Mouse (Mus musculus) stomach, embryonic 16.5 days (tissue): ENCODE results near the gene Dnase1l1. TPM values are rescaled to one million over a fixed set of nuclear protein-coding genes. Genes with fewer than 3 reads are reported as not detected.

Experiments used
- ATAC-seq: fragments of 200-750 bp; cut with Nextera tagmentation; 2 replicates; pipeline ENCODE4 v1.8.0; 2017; ENCODE audit warnings: moderate number of reproducible peaks, moderate TSS enrichment; ENCODE audit not compliant: insufficient read depth, low FRiP score
- H3K27ac ChIP-seq: fragments of 300-500 bp; sonication (generic); 2 replicates; pipeline ENCODE4 v1.5.1; 2014; ENCODE audit warnings: low read length
- H3K27me3 ChIP-seq: fragments of 300-500 bp; sonication (generic); 2 replicates; pipeline ENCODE4 v1.6.1; 2014; ENCODE audit warnings: low read length, control low read depth, mixed read lengths; ENCODE audit not compliant: control insufficient read depth, insufficient read depth
- H3K36me3 ChIP-seq: fragments of 300-500 bp; sonication (generic); 2 replicates; pipeline ENCODE4 v1.6.1; 2014; ENCODE audit warnings: low read length; ENCODE audit not compliant: control insufficient read depth, insufficient read depth
- H3K4me1 ChIP-seq: fragments of 300-500 bp; sonication (generic); 2 replicates; pipeline ENCODE4 v1.6.1; 2014; ENCODE audit warnings: low read length, control low read depth, mixed read lengths; ENCODE audit not compliant: control insufficient read depth, insufficient read depth
- H3K4me2 ChIP-seq: fragments of 300-500 bp; sonication (generic); 2 replicates; pipeline ENCODE4 v1.6.1; 2014; ENCODE audit warnings: low read depth, low read length, mixed read lengths
- H3K4me3 ChIP-seq: fragments of 300-500 bp; sonication (generic); replicated peaks from 2 replicates; pipeline ENCODE4 v1.5.1; 2014; ENCODE audit warnings: mild to moderate bottlenecking, low read length
- H3K9ac ChIP-seq: fragments of 300-500 bp; sonication (generic); 2 replicates; pipeline ENCODE4 v1.6.1; 2014; ENCODE audit warnings: low read length
- H3K9me3 ChIP-seq: fragments of 300-500 bp; sonication (generic); replicated peaks from 2 replicates; pipeline ENCODE4 v1.6.1; 2016; ENCODE audit warnings: low read length, control low read depth; ENCODE audit not compliant: control insufficient read depth
- WGBS: fragments of 180-500 bp; shearing (Covaris S2); extraction: QIAGEN DNeasy Blood & Tissue Kit; methylation state at CpG from one replicate; pipeline ENCODE4 v1.1.7; 2014; 5-methylcytosine and 5-hydroxymethylcytosine counted together
- polyA plus RNA-seq: library from polyadenylated mRNA; unstranded; fragments of >200 nt; fragmentation: Nextera tagmentation; extraction: Ambion mirVana; gene quantifications from 2 replicates; pipeline ENCODE4 v1.2.1, GENCODE M21; 2015

The Dnase1l1 gene
- polyA plus RNA-seq, 1 experiment from 2014 or later: 14.8 TPM

DNA sequence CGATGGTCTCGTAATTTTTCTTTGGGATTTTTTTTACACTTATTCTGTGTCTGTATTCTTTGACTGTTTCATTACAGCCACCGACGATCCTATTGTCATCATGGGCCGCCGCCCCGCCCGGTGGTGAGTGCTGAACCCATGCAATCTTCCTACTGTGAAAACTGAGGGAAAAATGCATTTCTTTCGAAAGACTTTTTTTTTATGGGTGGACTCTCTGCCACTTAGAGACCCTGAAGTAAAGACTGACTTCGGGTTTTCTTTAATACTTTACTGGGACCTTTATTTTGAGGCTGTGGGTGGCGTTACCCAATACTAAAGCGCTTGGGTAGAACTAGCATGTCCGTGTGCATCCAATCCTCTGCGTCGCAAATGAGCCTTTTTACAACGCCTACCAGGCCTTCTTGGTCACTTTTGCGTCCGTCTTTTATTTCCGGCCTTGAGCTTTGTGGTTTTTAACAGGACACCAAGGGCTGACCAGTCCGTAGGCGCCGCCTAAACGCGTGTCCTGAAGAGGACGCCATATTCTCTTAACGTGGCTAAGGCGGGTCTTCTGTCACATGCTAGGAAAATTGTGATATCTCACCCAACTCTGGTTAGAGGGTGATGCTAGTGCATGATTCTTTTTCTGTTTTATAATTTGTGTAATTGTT is 11.1 kb downstream of the Dnase1l1 start:
- Histone ChIP-seq H3K27ac (peak overlapping the region; percentile 52), H3K27me3 (no peaks in the 10 kb centered on the region), H3K4me1 (no peaks in the 10 kb centered on the region), H3K9me3 (no peaks in the 10 kb centered on the region), H3K9ac (peak overlapping the region; percentile 81), H3K4me3 (peak overlapping the region; percentile 50), H3K4me2 (peak overlapping the region; percentile 55), H3K36me3 (no peaks in the 10 kb centered on the region)
- 20% methylated on average over 27 of the region's 27 CpGs for WGBS
- ATAC-seq: no peak

DNA sequence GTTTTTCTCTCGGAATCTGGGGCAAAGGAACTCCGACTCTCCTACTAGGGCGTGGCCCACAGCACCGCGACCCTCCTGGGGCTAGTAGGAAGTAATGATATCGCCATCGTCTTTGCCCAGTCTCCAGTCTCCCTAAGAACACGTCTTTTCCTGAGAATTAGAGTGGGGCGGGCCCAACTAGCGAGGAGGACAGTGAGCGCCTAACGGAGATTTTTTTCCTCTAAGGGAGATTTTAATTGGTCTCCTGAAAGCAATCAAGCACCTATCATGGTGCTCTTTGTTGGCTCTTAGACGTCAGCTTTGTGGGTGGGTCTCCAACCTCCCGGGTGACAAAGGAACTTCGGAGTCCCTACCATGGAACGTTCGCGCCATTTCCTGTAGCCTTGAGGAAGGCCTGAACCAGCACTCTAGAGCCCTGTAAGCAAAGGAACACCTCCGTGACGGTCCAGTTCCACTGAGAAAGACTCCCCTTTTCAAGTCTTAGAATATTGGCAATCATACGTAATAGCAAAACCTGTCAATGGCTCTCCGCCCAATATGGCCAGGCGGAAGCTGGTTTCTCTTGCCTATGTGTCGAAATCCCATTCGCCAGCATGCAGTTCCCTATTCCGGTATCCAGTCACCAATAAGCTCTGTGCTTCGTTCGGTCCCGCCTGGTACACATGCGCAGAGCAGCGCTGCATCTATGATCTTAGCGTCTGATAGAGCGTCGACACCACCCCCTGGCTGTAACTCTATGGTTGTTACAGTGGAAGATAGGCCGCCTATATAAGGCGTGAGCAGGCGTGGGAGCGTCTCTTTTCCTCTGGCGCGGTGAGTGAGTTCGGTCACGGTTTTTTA is 11.9 kb downstream of the Dnase1l1 start, which contains the start of gene Rpl10:
Gene Rpl10 (plus strand): TSS at position 751 of the 840 bp plus-strand sequence.
- no peaks in the 10 kb centered on the region for H3K9me3 ChIP-seq
- peak within 1 kb of the TSS; percentile 81 for H3K9ac ChIP-seq
- H3K36me3 ChIP-seq: no peaks in the 10 kb centered on the region
- H3K4me3 ChIP-seq: peak within 1 kb of the TSS; percentile 50
- H3K4me2 ChIP-seq: peak within 1 kb of the TSS; percentile 57
- ATAC-seq: peak; percentile 93
- WGBS: 11% methylated on average over 42 of the region's 42 CpGs
- peak within 1 kb of the TSS; percentile 98 for H3K27ac ChIP-seq
- H3K27me3 ChIP-seq: no peaks in the 10 kb centered on the region
- no peaks in the 10 kb centered on the region for H3K4me1 ChIP-seq

DNA sequence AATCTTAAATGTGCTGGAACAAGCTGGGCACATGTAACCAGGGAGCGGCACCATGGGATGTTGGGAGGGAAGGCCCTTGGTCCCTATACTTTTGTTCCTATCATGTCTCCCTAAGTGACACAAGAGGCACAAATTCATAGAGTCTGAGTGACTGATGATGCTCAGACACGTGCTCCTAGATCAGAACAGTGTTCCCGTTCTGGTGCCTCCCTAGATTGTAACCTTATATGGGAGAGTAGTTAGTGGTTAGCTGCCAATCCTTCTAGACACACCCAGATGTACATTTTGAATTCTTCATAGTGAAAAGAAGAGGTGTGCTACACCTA is 12.4 kb downstream of the Dnase1l1 start:
- H3K36me3 ChIP-seq: no peaks in the 10 kb centered on the region
- H3K4me1 ChIP-seq: no peaks in the 10 kb centered on the region
- 16% methylated on average over 3 of the region's 3 CpGs for WGBS
- peak overlapping the region; percentile 57 for H3K4me2 ChIP-seq
- no peaks in the 10 kb centered on the region for H3K9me3 ChIP-seq
- peak overlapping the region; percentile 70 for H3K9ac ChIP-seq
- peak overlapping the region; percentile 50 for H3K4me3 ChIP-seq
- ATAC-seq: peak; percentile 57; the same call in 1 of the 2 replicates
- H3K27me3 ChIP-seq: no peaks in the 10 kb centered on the region
- peak overlapping the region; percentile 98 for H3K27ac ChIP-seq

DNA sequence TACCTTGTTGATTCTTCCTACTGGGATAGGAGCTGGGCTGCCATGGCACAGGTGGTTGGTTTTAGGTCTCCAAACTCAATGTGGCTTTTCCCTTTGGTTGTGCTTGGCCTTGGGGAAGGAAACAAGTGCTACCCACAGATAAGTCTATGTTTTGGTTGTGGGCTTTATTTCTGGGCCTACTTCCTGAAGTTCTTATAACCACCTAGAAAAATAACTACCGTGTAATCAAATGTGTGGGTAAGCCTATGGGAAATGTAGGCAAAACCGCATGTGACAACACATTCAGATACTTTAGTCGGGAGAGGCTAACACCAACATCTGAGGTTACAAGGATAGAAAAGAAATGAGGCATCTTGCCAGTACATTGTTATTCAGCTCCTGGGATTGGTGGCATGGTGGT is 24.4 kb downstream of the Dnase1l1 start:
- H3K36me3 ChIP-seq: peaks cover 5% of the 10 kb centered on the region; the same call in 1 of the 2 replicates
- no peak overlapping the region for H3K4me2 ChIP-seq
- 80% methylated on average over 3 of the region's 3 CpGs for WGBS
- no peaks in the 10 kb centered on the region for H3K9me3 ChIP-seq
- H3K4me1 ChIP-seq: peaks cover 5% of the 10 kb centered on the region
- H3K27me3 ChIP-seq: no peaks in the 10 kb centered on the region
- no peak for ATAC-seq
- H3K4me3 ChIP-seq: no peak overlapping the region
- H3K27ac ChIP-seq: no peak overlapping the region
- no peak overlapping the region for H3K9ac ChIP-seq

DNA sequence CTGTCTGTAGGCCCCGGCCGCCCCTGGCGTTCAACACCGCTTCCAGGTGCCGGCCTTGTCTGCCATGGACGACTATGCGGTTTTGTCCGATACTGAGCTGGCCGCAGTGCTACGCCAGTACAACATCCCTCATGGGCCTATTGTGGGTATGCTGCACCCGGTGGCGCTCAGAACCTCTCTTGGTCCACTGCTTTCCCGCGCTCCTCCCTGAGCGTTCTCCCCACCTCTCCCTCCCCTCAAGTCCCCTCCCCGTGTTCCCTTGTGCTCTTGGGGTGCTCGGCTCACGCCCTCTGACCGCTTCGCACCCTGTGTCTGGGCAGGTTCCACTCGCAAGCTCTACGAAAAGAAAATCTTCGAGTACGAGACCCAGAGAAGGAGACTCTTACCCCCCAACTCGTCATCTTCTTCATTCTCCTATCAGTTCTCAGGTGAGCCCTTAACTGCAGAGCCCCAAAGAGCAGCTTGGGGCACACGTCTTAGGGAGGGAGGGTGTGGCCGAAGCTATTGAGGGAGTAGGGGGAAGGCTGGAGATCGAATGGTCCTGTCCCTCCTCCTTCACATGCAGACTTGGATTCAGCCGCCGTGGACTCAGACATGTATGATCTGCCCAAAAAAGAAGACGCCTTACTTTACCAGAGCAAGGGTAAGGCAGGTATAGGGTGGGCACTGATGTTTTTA is 27.1 kb downstream of the Dnase1l1 start:
- H3K27ac ChIP-seq: peak overlapping the region; percentile 89
- peak overlapping the region; percentile 66 for H3K4me2 ChIP-seq
- H3K4me1 ChIP-seq: peaks cover 5% of the 10 kb centered on the region
- ATAC-seq: 0 out of 2 replicates have a peak, but pooled peaks have one; percentile 23
- no peaks in the 10 kb centered on the region for H3K27me3 ChIP-seq
- 16% methylated on average over 30 of the region's 31 CpGs for WGBS
- H3K9me3 ChIP-seq: no peaks in the 10 kb centered on the region
- peaks cover 5% of the 10 kb centered on the region; the same call in 1 of the 2 replicates for H3K36me3 ChIP-seq
- peak overlapping the region; percentile 61 for H3K4me3 ChIP-seq
- H3K9ac ChIP-seq: peak overlapping the region; percentile 87

DNA sequence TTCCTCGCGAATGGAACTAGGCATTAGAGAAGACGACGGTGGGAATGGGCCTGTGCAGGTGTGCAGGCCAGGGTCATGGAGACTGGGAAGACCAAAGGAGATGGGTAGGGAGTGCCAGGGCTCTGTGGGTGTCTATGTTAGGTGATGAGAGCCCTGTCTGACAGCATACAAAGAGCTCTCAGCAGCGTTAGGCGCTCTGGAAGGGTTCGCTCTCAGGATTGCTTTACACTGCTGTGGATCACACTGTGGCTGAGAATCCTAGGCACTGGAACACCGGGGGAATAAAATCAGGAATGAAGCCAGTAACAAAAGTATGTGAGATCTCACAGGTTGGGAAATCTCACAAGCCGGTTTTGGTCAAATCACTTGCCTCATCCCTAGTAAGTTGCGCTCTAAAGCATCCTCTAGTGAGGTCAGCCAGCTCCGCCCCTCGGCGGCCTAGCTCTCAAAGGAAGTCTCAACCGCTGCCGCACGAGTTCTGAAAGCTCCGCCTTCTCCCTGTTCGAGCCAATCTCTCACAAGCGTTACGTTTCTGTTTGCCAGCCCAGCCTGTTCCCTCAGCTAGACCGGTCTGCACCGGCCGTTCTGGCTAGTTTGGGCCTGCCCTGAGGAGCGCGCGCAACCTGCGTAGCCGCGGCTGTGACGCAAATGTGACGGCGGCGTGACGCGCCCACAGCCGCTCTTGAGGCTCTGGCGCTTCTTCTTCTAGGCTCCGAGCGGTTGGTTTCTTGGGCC is 27.8 kb downstream of the Dnase1l1 start, which contains the start of gene Emd:
Gene Emd (plus strand): TSS at position 535 of the 735 bp plus-strand sequence.
- H3K36me3 ChIP-seq: peaks cover 5% of the 10 kb centered on the region; the same call in 1 of the 2 replicates
- H3K4me1 ChIP-seq: peaks cover 5% of the 10 kb centered on the region
- peak within 1 kb of the TSS; percentile 87 for H3K9ac ChIP-seq
- H3K9me3 ChIP-seq: no peaks in the 10 kb centered on the region
- H3K4me2 ChIP-seq: peak within 1 kb of the TSS; percentile 66
- H3K27ac ChIP-seq: peak within 1 kb of the TSS; percentile 89
- peak; percentile 96 for ATAC-seq
- H3K27me3 ChIP-seq: no peaks in the 10 kb centered on the region
- peak within 1 kb of the TSS; percentile 61 for H3K4me3 ChIP-seq
- 18% methylated on average over 39 of the region's 39 CpGs for WGBS

DNA sequence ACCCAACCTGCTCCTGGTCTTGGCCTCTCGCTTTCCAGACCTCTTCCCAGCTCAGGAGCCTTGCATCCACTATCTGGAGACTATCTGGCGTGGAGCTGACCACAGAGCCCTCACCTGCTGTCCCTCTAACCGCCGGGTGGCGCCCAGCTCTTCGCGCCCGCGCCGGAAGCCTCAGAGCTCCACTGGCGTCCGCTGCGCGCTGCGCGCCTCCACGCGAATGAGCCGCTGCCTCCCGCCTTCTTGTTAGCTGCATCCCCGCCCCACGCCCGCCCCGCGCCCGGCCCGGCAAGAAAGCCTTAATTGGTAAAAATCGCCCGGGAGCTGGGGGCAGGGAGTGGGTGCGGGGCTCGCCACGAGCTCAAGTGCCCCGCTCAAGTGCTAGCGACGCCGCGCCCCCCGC is 32.5 kb downstream of the Dnase1l1 start, which contains the start of gene Flna:
Gene Flna (minus strand): TSS at position 206 of the 400 bp plus-strand sequence.
- peak; percentile 4; the same call in 1 of the 2 replicates for ATAC-seq
- Histone ChIP-seq H3K9ac (peak within 1 kb of the TSS; percentile 74), H3K27me3 (no peaks in the 10 kb centered on the region), H3K4me2 (peak within 1 kb of the TSS; percentile 52), H3K9me3 (no peaks in the 10 kb centered on the region), H3K4me3 (peak within 1 kb of the TSS; percentile 53), H3K36me3 (no peaks in the 10 kb centered on the region), H3K4me1 (no peaks in the 10 kb centered on the region), H3K27ac (peak within 1 kb of the TSS; percentile 88)
- 25% methylated on average over 30 of the region's 38 CpGs for WGBS

DNA sequence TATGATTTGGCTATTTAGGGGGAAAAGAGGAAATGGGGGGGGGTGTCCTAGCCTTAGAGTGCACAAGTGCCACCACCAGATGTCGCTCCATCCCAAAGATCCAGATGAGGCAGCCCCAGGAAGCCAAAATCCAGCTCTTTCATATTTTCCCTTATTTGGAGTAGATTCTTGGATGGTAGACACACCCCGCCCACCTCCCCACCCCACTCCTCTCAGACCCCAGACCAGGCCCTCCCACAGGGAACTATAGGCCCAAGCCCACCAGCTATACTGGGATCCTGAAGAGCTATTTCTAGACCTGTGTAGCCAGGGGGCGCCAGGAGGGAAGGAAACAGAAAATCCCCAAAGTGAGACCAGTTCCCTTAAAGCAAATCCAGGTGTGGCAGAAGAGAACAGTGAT is 33.5 kb downstream of the Dnase1l1 start:
- Histone ChIP-seq H3K4me1 (no peaks in the 10 kb centered on the region), H3K9me3 (no peaks in the 10 kb centered on the region), H3K36me3 (no peaks in the 10 kb centered on the region), H3K4me2 (peak overlapping the region; percentile 52), H3K9ac (peak overlapping the region; percentile 74), H3K27me3 (no peaks in the 10 kb centered on the region), H3K27ac (peak overlapping the region; percentile 88), H3K4me3 (peak overlapping the region; percentile 53)
- WGBS: 5% methylated on average over 3 of the region's 3 CpGs
- peak; percentile 33; the same call in 1 of the 2 replicates for ATAC-seq
